Mouse (Mus musculus): Measurements from ENCODE around the gene Agrp. TPM values are rescaled to one million over a fixed set of nuclear protein-coding genes. Genes with fewer than 3 reads are reported as not detected.
A peak's percentile ranks its signal among the peaks of the same experiment; 100 is the strongest.

Agrp gene
- total and polyA plus RNA-seq, 2 experiments from 2014 or later: 7.6 TPM; not detected in 1

GRCm38 (mm10) chr8:105550083-105550482 lies 87.1 kb downstream of the Agrp start:
- Histone ChIP-seq H3K27me3 (ENCODE audit: insufficient read depth, low read length) (no peaks in the 10 kb centered on the region), H3K4me1 (ENCODE audit: insufficient read depth, low read length) (no peaks in the 10 kb centered on the region), H3K27ac (ENCODE audit: low read depth, low read length) (no peak overlapping the region), H3K4me2 (ENCODE audit: low read depth, low read length, poor library complexity, severe bottlenecking) (no peak overlapping the region), H3K9me3 (ENCODE audit: low read length) (no peaks in the 10 kb centered on the region), H3K36me3 (ENCODE audit: insufficient read depth, low read length) (peaks cover 5% of the 10 kb centered on the region; the same call in 1 of the 2 replicates), H3K4me3 (ENCODE audit: low read depth, low read length) (no peak overlapping the region), H3K9ac (replicated peaks; ENCODE audit: low read length, poor library complexity, severe bottlenecking) (no peak overlapping the region)
- no peak for DNase-seq (ENCODE audit: low spot score)
- TF ChIP-seq CTCF (IDR thresholded peaks at IDR 0.05): no peak
- WGBS: 76% methylated on average over 2 of the region's 2 CpGs
- ATAC-seq (ENCODE audit: low FRiP score): no peak

- ATAC-seq (ENCODE audit: low FRiP score) (no peak), DNase-seq (ENCODE audit: low spot score) (no peak)
- WGBS: 93% methylated on average over 1 of the region's 1 CpGs
- H3K4me1 ChIP-seq (ENCODE audit: insufficient read depth, low read length): no peaks in the 10 kb centered on the region
- no peak overlapping the region for H3K4me3 ChIP-seq (ENCODE audit: low read depth, low read length)
- H3K9me3 ChIP-seq (ENCODE audit: low read length): no peaks in the 10 kb centered on the region
- no peak overlapping the region for H3K4me2 ChIP-seq (ENCODE audit: low read depth, low read length, poor library complexity, severe bottlenecking)
- no peak overlapping the region for H3K9ac ChIP-seq (replicated peaks; ENCODE audit: low read length, poor library complexity, severe bottlenecking)
- H3K27ac ChIP-seq (ENCODE audit: low read depth, low read length): no peak overlapping the region
- no peaks in the 10 kb centered on the region for H3K27me3 ChIP-seq (ENCODE audit: insufficient read depth, low read length)
- no peak for TF ChIP-seq CTCF (IDR thresholded peaks at IDR 0.05)
- peaks cover 5% of the 10 kb centered on the region; the same call in 1 of the 2 replicates for H3K36me3 ChIP-seq (ENCODE audit: insufficient read depth, low read length)
These were observed 87.7 kb downstream of the Agrp start for GRCm38 (mm10) chr8:105549506-105549905.

GRCm38 (mm10) chr8:105546384-105547350 lies 90.5 kb downstream of the Agrp start:
- TF ChIP-seq CTCF (IDR thresholded peaks at IDR 0.05): no peak
- no peak overlapping the region for H3K4me2 ChIP-seq (ENCODE audit: low read depth, low read length, poor library complexity, severe bottlenecking)
- DNase-seq (ENCODE audit: low spot score): no peak
- no peaks in the 10 kb centered on the region for H3K27me3 ChIP-seq (ENCODE audit: insufficient read depth, low read length)
- no peak for ATAC-seq (ENCODE audit: low FRiP score)
- H3K4me1 ChIP-seq (ENCODE audit: insufficient read depth, low read length): no peaks in the 10 kb centered on the region; the same call in 1 of the 2 replicates
- H3K27ac ChIP-seq (ENCODE audit: low read depth, low read length): no peak overlapping the region
- H3K9ac ChIP-seq (replicated peaks; ENCODE audit: low read length, poor library complexity, severe bottlenecking): no peak overlapping the region
- H3K9me3 ChIP-seq (ENCODE audit: low read length): no peaks in the 10 kb centered on the region
- H3K4me3 ChIP-seq (ENCODE audit: low read depth, low read length): no peak overlapping the region
- WGBS: 88% methylated on average over 6 of the region's 6 CpGs
- H3K36me3 ChIP-seq (ENCODE audit: insufficient read depth, low read length): peaks cover 3% of the 10 kb centered on the region; the same call in 1 of the 2 replicates

- peaks cover 6% of the 10 kb centered on the region for H3K36me3 ChIP-seq (ENCODE audit: insufficient read depth, low read length)
- H3K9ac ChIP-seq (replicated peaks; ENCODE audit: low read length, poor library complexity, severe bottlenecking): no peak overlapping the region
- no peak overlapping the region for H3K4me3 ChIP-seq (ENCODE audit: low read depth, low read length)
- no peaks in the 10 kb centered on the region for H3K27me3 ChIP-seq (ENCODE audit: insufficient read depth, low read length)
- ATAC-seq (ENCODE audit: low FRiP score) (no peak), DNase-seq (ENCODE audit: low spot score) (no peak)
- no peaks in the 10 kb centered on the region; the same call in 1 of the 2 replicates for H3K4me1 ChIP-seq (ENCODE audit: insufficient read depth, low read length)
- TF ChIP-seq CTCF (IDR thresholded peaks at IDR 0.05): no peak
- H3K9me3 ChIP-seq (ENCODE audit: low read length): no peaks in the 10 kb centered on the region
- WGBS: 76% methylated on average over 3 of the region's 3 CpGs
- H3K4me2 ChIP-seq (ENCODE audit: low read depth, low read length, poor library complexity, severe bottlenecking): no peak overlapping the region
- H3K27ac ChIP-seq (ENCODE audit: low read depth, low read length): peak overlapping the region; percentile 0; the same call in 1 of the 2 replicates
These were observed 91.9 kb downstream of the Agrp start for GRCm38 (mm10) chr8:105545249-105545648.

GRCm38 (mm10) chr8:105544544-105545205 lies 92.5 kb downstream of the Agrp start:
- H3K4me1 ChIP-seq (ENCODE audit: insufficient read depth, low read length): no peaks in the 10 kb centered on the region; the same call in 1 of the 2 replicates
- no peak overlapping the region for H3K4me3 ChIP-seq (ENCODE audit: low read depth, low read length)
- H3K4me2 ChIP-seq (ENCODE audit: low read depth, low read length, poor library complexity, severe bottlenecking): no peak overlapping the region
- peak overlapping the region; percentile 0; the same call in 1 of the 2 replicates for H3K27ac ChIP-seq (ENCODE audit: low read depth, low read length)
- ATAC-seq (ENCODE audit: low FRiP score): no peak
- no peak for TF ChIP-seq CTCF (IDR thresholded peaks at IDR 0.05)
- WGBS: 44% methylated on average over 7 of the region's 7 CpGs
- peak; percentile 56 for DNase-seq (ENCODE audit: low spot score)
- no peaks in the 10 kb centered on the region for H3K9me3 ChIP-seq (ENCODE audit: low read length)
- no peaks in the 10 kb centered on the region for H3K27me3 ChIP-seq (ENCODE audit: insufficient read depth, low read length)
- no peak overlapping the region for H3K9ac ChIP-seq (replicated peaks; ENCODE audit: low read length, poor library complexity, severe bottlenecking)
- H3K36me3 ChIP-seq (ENCODE audit: insufficient read depth, low read length): peaks cover 6% of the 10 kb centered on the region
